Mouse (Mus musculus) colon, adult 2 months (tissue): Measurements from ENCODE around the gene Gm10358. TPM values are rescaled to one million over a fixed set of nuclear protein-coding genes. Genes with fewer than 3 reads are reported as not detected.

ENCODE experiments used
- polyA plus RNA-seq: library from polyadenylated mRNA; depleted of rRNA; stranded (reverse); fragments of >200 nt; gene quantifications from 2 replicates; pipeline ENCODE4 v1.2.3, GENCODE M21; 2012; rRNA removed

Gm10358 gene
- polyA plus RNA-seq: 0.26 and 0.43 TPM in 2 replicates

GRCm38 (mm10) chr8:75406489-75406888 is at the start of gene Gm10358:
Gene Gm10358 (minus strand): TSS chr8:75406589.

DNA sequence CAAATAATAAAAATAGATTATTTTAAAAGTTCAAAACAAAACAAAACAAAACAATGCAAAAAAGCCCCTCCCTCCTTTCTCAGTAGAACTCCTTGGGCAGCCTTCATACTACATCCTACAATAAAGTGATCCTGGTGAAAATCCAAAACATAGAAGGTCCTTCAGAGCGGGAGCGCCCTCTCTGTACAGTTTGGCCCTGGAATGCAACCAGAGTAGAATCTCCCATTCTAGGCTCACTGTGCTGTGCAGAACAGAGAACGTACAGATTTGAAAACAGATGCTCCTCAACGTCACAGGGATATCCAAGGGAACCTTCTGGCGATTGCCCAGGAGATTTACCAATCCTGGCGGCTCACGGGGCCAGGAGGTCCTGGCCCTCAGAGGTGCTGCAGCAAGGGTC is 42.0 kb upstream of the Gm10358 start, which contains the start of gene Iqcm:
Iqcm (plus strand) TSS at position 301 of the 400 bp plus-strand sequence.

Other genes starting within 250 kb of the Gm10358 start
- 21.4 and 28.8 TPM in 2 replicates for gene Rasd2, start 192.6 kb downstream of the Gm10358 start, polyA plus RNA-seq
- gene Iqcm, start 42.1 kb upstream of the Gm10358 start, polyA plus RNA-seq: not detected in 2 replicates